Mouse (Mus musculus): ENCODE measurements around the gene Srpk2. TPM values are rescaled to one million over a fixed set of nuclear protein-coding genes. Genes with fewer than 3 reads are reported as not detected.
"Not testable (repeated sequence)": the region's sequence is repeated elsewhere in the genome, so short reads cannot be mapped to it uniquely, and the experiment has no call there.

Srpk2 gene
- polyA plus RNA-seq, 1 experiment from 2014 or later, result 62.1 TPM

- Histone ChIP-seq H3K27me3 (no peaks in the 10 kb centered on the region), H3K9me3 (no peaks in the 10 kb centered on the region), H3K4me2 (replicated peaks) (no peak overlapping the region), H3K4me1 (no peaks in the 10 kb centered on the region), H3K9ac (no peak overlapping the region), H3K27ac (no peak overlapping the region), H3K36me3 (peaks cover 2% of the 10 kb centered on the region; the same call in 1 of the 2 replicates), H3K4me3 (no peak overlapping the region)
- 72% methylated on average over 5 of the region's 5 CpGs for WGBS
- no peak for ATAC-seq (ENCODE audit: insufficient number of reproducible peaks, insufficient read depth, low FRiP score, low TSS enrichment)
Measured at GRCm38 (mm10) chr5:23599750-23600537, 84.5 kb downstream of the Srpk2 start.

GRCm38 (mm10) chr5:23599171-23599570 lies 85.2 kb downstream of the Srpk2 start:
- 81% methylated on average over 3 of the region's 3 CpGs for WGBS
- no peak overlapping the region for H3K27ac ChIP-seq
- H3K4me3 ChIP-seq, result no peak overlapping the region
- no peaks in the 10 kb centered on the region for H3K9me3 ChIP-seq
- no peaks in the 10 kb centered on the region for H3K4me1 ChIP-seq
- no peaks in the 10 kb centered on the region for H3K27me3 ChIP-seq
- no peak for ATAC-seq (ENCODE audit: insufficient number of reproducible peaks, insufficient read depth, low FRiP score, low TSS enrichment)
- no peak overlapping the region for H3K4me2 ChIP-seq (replicated peaks)
- H3K9ac ChIP-seq, result no peak overlapping the region
- peaks cover 2% of the 10 kb centered on the region; the same call in 1 of the 2 replicates for H3K36me3 ChIP-seq

GRCm38 (mm10) chr5:23598491-23598890 lies 85.9 kb downstream of the Srpk2 start:
- Histone ChIP-seq H3K4me3 (no peak overlapping the region), H3K36me3 (peaks cover 2% of the 10 kb centered on the region; the same call in 1 of the 2 replicates), H3K4me1 (no peaks in the 10 kb centered on the region), H3K4me2 (replicated peaks) (no peak overlapping the region), H3K9ac (no peak overlapping the region), H3K27ac (no peak overlapping the region), H3K9me3 (no peaks in the 10 kb centered on the region), H3K27me3 (no peaks in the 10 kb centered on the region)
- 71% methylated on average over 12 of the region's 12 CpGs for WGBS
- ATAC-seq (ENCODE audit: insufficient number of reproducible peaks, insufficient read depth, low FRiP score, low TSS enrichment), result no peak

GRCm38 (mm10) chr5:23597999-23598398 lies 86.4 kb downstream of the Srpk2 start:
- Histone ChIP-seq H3K4me1 (no peaks in the 10 kb centered on the region), H3K4me3 (no peak overlapping the region), H3K9ac (no peak overlapping the region), H3K9me3 (no peaks in the 10 kb centered on the region), H3K27ac (no peak overlapping the region), H3K4me2 (replicated peaks) (no peak overlapping the region), H3K36me3 (peaks cover 2% of the 10 kb centered on the region; the same call in 1 of the 2 replicates), H3K27me3 (no peaks in the 10 kb centered on the region)
- 55% methylated on average over 1 of the region's 1 CpGs for WGBS
- no peak for ATAC-seq (ENCODE audit: insufficient number of reproducible peaks, insufficient read depth, low FRiP score, low TSS enrichment)

- no peak overlapping the region for H3K27ac ChIP-seq
- H3K4me1 ChIP-seq, result no peaks in the 10 kb centered on the region
- no peaks in the 10 kb centered on the region for H3K9me3 ChIP-seq
- H3K4me2 ChIP-seq (replicated peaks), result no peak overlapping the region
- no peak for ATAC-seq (ENCODE audit: insufficient number of reproducible peaks, insufficient read depth, low FRiP score, low TSS enrichment)
- no peaks in the 10 kb centered on the region for H3K27me3 ChIP-seq
- peaks cover 2% of the 10 kb centered on the region; the same call in 1 of the 2 replicates for H3K36me3 ChIP-seq
- no peak overlapping the region for H3K4me3 ChIP-seq
- H3K9ac ChIP-seq, result no peak overlapping the region
- WGBS, result 78% methylated on average over 8 of the region's 8 CpGs
Measured at GRCm38 (mm10) chr5:23597260-23597864, 87.1 kb downstream of the Srpk2 start.

- no peak for ATAC-seq (ENCODE audit: insufficient number of reproducible peaks, insufficient read depth, low FRiP score, low TSS enrichment)
- 87% methylated on average over 5 of the region's 5 CpGs for WGBS
- H3K4me1 ChIP-seq, result no peaks in the 10 kb centered on the region
Measured at GRCm38 (mm10) chr5:23596326-23596965, 88.0 kb downstream of the Srpk2 start.

GRCm38 (mm10) chr5:23590298-23590697 lies 94.1 kb downstream of the Srpk2 start:
- not testable (repeated sequence) for H3K36me3 ChIP-seq; H3K9ac ChIP-seq; H3K9me3 ChIP-seq; H3K4me2 ChIP-seq (replicated peaks); H3K4me3 ChIP-seq; H3K27ac ChIP-seq; ATAC-seq (ENCODE audit: insufficient number of reproducible peaks, insufficient read depth, low FRiP score, low TSS enrichment); H3K27me3 ChIP-seq
- 92% methylated on average over 5 of the region's 5 CpGs for WGBS
- peaks cover 17% of the 10 kb centered on the region; the same call in 1 of the 2 replicates for H3K4me1 ChIP-seq

More at GRCm38 (mm10) chr5:23596326-23596965, 88.0 kb downstream of the Srpk2 start:
- no peak overlapping the region for H3K4me3 ChIP-seq
- peaks cover under 1% of the 10 kb centered on the region; the same call in 1 of the 2 replicates for H3K36me3 ChIP-seq
- no peak overlapping the region for H3K4me2 ChIP-seq (replicated peaks)
- H3K27ac ChIP-seq, result no peak overlapping the region
- no peaks in the 10 kb centered on the region for H3K27me3 ChIP-seq
- no peaks in the 10 kb centered on the region for H3K9me3 ChIP-seq
- no peak overlapping the region for H3K9ac ChIP-seq

- H3K4me2 ChIP-seq (replicated peaks), result no peak overlapping the region
- H3K9me3 ChIP-seq, result no peaks in the 10 kb centered on the region
- WGBS, result 50% methylated on average over 2 of the region's 2 CpGs
- H3K27me3 ChIP-seq, result no peaks in the 10 kb centered on the region
- H3K4me3 ChIP-seq, result no peak overlapping the region
- H3K36me3 ChIP-seq, result no peaks in the 10 kb centered on the region
- no peak for ATAC-seq (ENCODE audit: insufficient number of reproducible peaks, insufficient read depth, low FRiP score, low TSS enrichment)
- peaks cover 17% of the 10 kb centered on the region; the same call in 1 of the 2 replicates for H3K4me1 ChIP-seq
- H3K9ac ChIP-seq, result no peak overlapping the region
- H3K27ac ChIP-seq, result no peak overlapping the region
Measured at GRCm38 (mm10) chr5:23587614-23588013, 96.8 kb downstream of the Srpk2 start.

GRCm38 (mm10) chr5:23586531-23587453 lies 97.6 kb downstream of the Srpk2 start:
- Histone ChIP-seq H3K4me2 (replicated peaks) (no peak overlapping the region), H3K9me3 (no peaks in the 10 kb centered on the region), H3K27me3 (no peaks in the 10 kb centered on the region), H3K4me1 (peaks cover 17% of the 10 kb centered on the region; the same call in 1 of the 2 replicates), H3K9ac (no peak overlapping the region), H3K27ac (no peak overlapping the region), H3K4me3 (no peak overlapping the region), H3K36me3 (no peaks in the 10 kb centered on the region)
- 78% methylated on average over 13 of the region's 13 CpGs for WGBS
- ATAC-seq (ENCODE audit: insufficient number of reproducible peaks, insufficient read depth, low FRiP score, low TSS enrichment), result 0 out of 2 replicates have a peak, but pooled peaks have one; percentile 52

- H3K27me3 ChIP-seq, result no peaks in the 10 kb centered on the region
- no peak overlapping the region for H3K4me3 ChIP-seq
- no peak for ATAC-seq (ENCODE audit: insufficient number of reproducible peaks, insufficient read depth, low FRiP score, low TSS enrichment)
- WGBS, result 87% methylated on average over 2 of the region's 2 CpGs
- H3K36me3 ChIP-seq, result no peaks in the 10 kb centered on the region
- no peaks in the 10 kb centered on the region for H3K9me3 ChIP-seq
- peaks cover 11% of the 10 kb centered on the region; the same call in 1 of the 2 replicates for H3K4me1 ChIP-seq
- H3K9ac ChIP-seq, result no peak overlapping the region
- H3K27ac ChIP-seq, result no peak overlapping the region
- no peak overlapping the region for H3K4me2 ChIP-seq (replicated peaks)
Measured at GRCm38 (mm10) chr5:23581484-23582060, 102.8 kb downstream of the Srpk2 start.

All from embryonic facial prominence, embryonic 12.5 days (tissue).